Mouse (Mus musculus): Measurements from ENCODE around the gene G3bp1. TPM values are rescaled to one million over a fixed set of nuclear protein-coding genes. Genes with fewer than 3 reads are reported as not detected.

The G3bp1 gene
- 20.5 and 21.8 TPM in 2 replicates for polyA plus RNA-seq (2012; rRNA removed)

- peak; percentile 98 for DNase-seq
- Histone ChIP-seq H3K4me1 (ENCODE audit: control insufficient read depth, insufficient read depth, low read length) (peaks cover 9% of the 10 kb centered on the region), H3K4me3 (replicated peaks; ENCODE audit: extremely low read depth, low read depth, low read length) (peak within 1 kb of the TSS; percentile 75)
- WGBS: under 1% methylated on average over 57 of the region's 57 CpGs
- TF ChIP-seq POLR2A (IDR thresholded peaks at IDR 0.05; ENCODE audit: borderline replicate concordance, extremely low read depth, low read depth, low read length): peak; percentile 97
- no peak for TF ChIP-seq CTCF (IDR thresholded peaks at IDR 0.05; ENCODE audit: insufficient read depth, low read length)
These were observed at the start of gene G3bp1 for GRCm38 (mm10) chr11:55469048-55469843. Gene G3bp1 (plus strand): TSS chr11:55469685.

- TF ChIP-seq POLR2A (IDR thresholded peaks at IDR 0.05; ENCODE audit: borderline replicate concordance, extremely low read depth, low read depth, low read length) (no peak), CTCF (IDR thresholded peaks at IDR 0.05; ENCODE audit: insufficient read depth, low read length) (no peak)
- H3K4me1 ChIP-seq (ENCODE audit: control insufficient read depth, insufficient read depth, low read length): peaks cover 8% of the 10 kb centered on the region
- H3K4me3 ChIP-seq (replicated peaks; ENCODE audit: extremely low read depth, low read depth, low read length): no peak within 1 kb of the TSS
- no peak for DNase-seq
- WGBS: 100% methylated on average over 1 of the region's 1 CpGs
These were observed 46.5 kb upstream of the G3bp1 start, which contains the start of gene Sparc for GRCm38 (mm10) chr11:55422978-55423377. Gene Sparc (minus strand): TSS chr11:55423183.

GRCm38 (mm10) chr11:55423756-55424155 is 45.7 kb upstream of the G3bp1 start:
- no peak for DNase-seq
- TF ChIP-seq CTCF (IDR thresholded peaks at IDR 0.05; ENCODE audit: insufficient read depth, low read length) (no peak), POLR2A (IDR thresholded peaks at IDR 0.05; ENCODE audit: borderline replicate concordance, extremely low read depth, low read depth, low read length) (no peak)
- Histone ChIP-seq H3K4me1 (ENCODE audit: control insufficient read depth, insufficient read depth, low read length) (peaks cover 11% of the 10 kb centered on the region), H3K4me3 (replicated peaks; ENCODE audit: extremely low read depth, low read depth, low read length) (no peak overlapping the region)
- WGBS: 50% methylated on average over 4 of the region's 4 CpGs

GRCm38 (mm10) chr11:55424746-55425360 is 44.6 kb upstream of the G3bp1 start:
- no peak for TF ChIP-seq POLR2A (IDR thresholded peaks at IDR 0.05; ENCODE audit: borderline replicate concordance, extremely low read depth, low read depth, low read length)
- TF ChIP-seq CTCF (IDR thresholded peaks at IDR 0.05; ENCODE audit: insufficient read depth, low read length): no peak
- Histone ChIP-seq H3K4me3 (replicated peaks; ENCODE audit: extremely low read depth, low read depth, low read length) (no peak overlapping the region), H3K4me1 (ENCODE audit: control insufficient read depth, insufficient read depth, low read length) (peaks cover 11% of the 10 kb centered on the region)
- 79% methylated on average over 8 of the region's 8 CpGs for WGBS
- DNase-seq: peak; percentile 7

- no peak overlapping the region for H3K4me3 ChIP-seq (replicated peaks; ENCODE audit: extremely low read depth, low read depth, low read length)
- WGBS: 36% methylated on average over 16 of the region's 16 CpGs
- no peak for TF ChIP-seq CTCF (IDR thresholded peaks at IDR 0.05; ENCODE audit: insufficient read depth, low read length)
- TF ChIP-seq POLR2A (IDR thresholded peaks at IDR 0.05; ENCODE audit: borderline replicate concordance, extremely low read depth, low read depth, low read length): peak; percentile 19; the same call in 1 of the 2 replicates
- peaks cover 6% of the 10 kb centered on the region for H3K4me1 ChIP-seq (ENCODE audit: control insufficient read depth, insufficient read depth, low read length)
- DNase-seq: peak; percentile 52
These were observed 41.1 kb upstream of the G3bp1 start for GRCm38 (mm10) chr11:55428186-55429012.

- Histone ChIP-seq H3K4me1 (ENCODE audit: control insufficient read depth, insufficient read depth, low read length) (peaks cover 3% of the 10 kb centered on the region), H3K4me3 (replicated peaks; ENCODE audit: extremely low read depth, low read depth, low read length) (no peak overlapping the region)
- WGBS: 92% methylated on average over 2 of the region's 2 CpGs
- DNase-seq: no peak
- TF ChIP-seq POLR2A (IDR thresholded peaks at IDR 0.05; ENCODE audit: borderline replicate concordance, extremely low read depth, low read depth, low read length): no peak
- no peak for TF ChIP-seq CTCF (IDR thresholded peaks at IDR 0.05; ENCODE audit: insufficient read depth, low read length)
These were observed 39.5 kb upstream of the G3bp1 start for GRCm38 (mm10) chr11:55429973-55430372.

- Histone ChIP-seq H3K4me3 (replicated peaks; ENCODE audit: extremely low read depth, low read depth, low read length) (no peak overlapping the region), H3K4me1 (ENCODE audit: control insufficient read depth, insufficient read depth, low read length) (peaks cover 3% of the 10 kb centered on the region)
- WGBS: 20% methylated on average over 3 of the region's 3 CpGs
- DNase-seq: no peak
- TF ChIP-seq CTCF (IDR thresholded peaks at IDR 0.05; ENCODE audit: insufficient read depth, low read length): no peak
- no peak for TF ChIP-seq POLR2A (IDR thresholded peaks at IDR 0.05; ENCODE audit: borderline replicate concordance, extremely low read depth, low read depth, low read length)
These were observed 36.5 kb upstream of the G3bp1 start for GRCm38 (mm10) chr11:55432981-55433380.

GRCm38 (mm10) chr11:55436089-55436488 is 33.4 kb upstream of the G3bp1 start:
- DNase-seq: no peak
- Histone ChIP-seq H3K4me1 (ENCODE audit: control insufficient read depth, insufficient read depth, low read length) (no peaks in the 10 kb centered on the region; the same call in 1 of the 2 replicates), H3K4me3 (replicated peaks; ENCODE audit: extremely low read depth, low read depth, low read length) (no peak overlapping the region)
- TF ChIP-seq CTCF (IDR thresholded peaks at IDR 0.05; ENCODE audit: insufficient read depth, low read length): no peak
- TF ChIP-seq POLR2A (IDR thresholded peaks at IDR 0.05; ENCODE audit: borderline replicate concordance, extremely low read depth, low read depth, low read length): no peak
- 85% methylated on average over 6 of the region's 6 CpGs for WGBS

- TF ChIP-seq POLR2A (IDR thresholded peaks at IDR 0.05; ENCODE audit: borderline replicate concordance, extremely low read depth, low read depth, low read length) (no peak), CTCF (IDR thresholded peaks at IDR 0.05; ENCODE audit: insufficient read depth, low read length) (no peak)
- no peak overlapping the region for H3K4me3 ChIP-seq (replicated peaks; ENCODE audit: extremely low read depth, low read depth, low read length)
- H3K4me1 ChIP-seq (ENCODE audit: control insufficient read depth, insufficient read depth, low read length): no peaks in the 10 kb centered on the region; the same call in 1 of the 2 replicates
- WGBS: 59% methylated on average over 4 of the region's 4 CpGs
- no peak for DNase-seq
These were observed 31.5 kb upstream of the G3bp1 start for GRCm38 (mm10) chr11:55438031-55438430.
